Mouse (Mus musculus) left cerebral cortex, postnatal 4 days (tissue): ENCODE data around the gene Erp27. TPM values are rescaled to one million over a fixed set of nuclear protein-coding genes. Genes with fewer than 3 reads are reported as not detected.
A peak's percentile ranks its signal among the peaks of the same experiment; 100 is the strongest.

Source experiments
- DNase-seq: peaks from one replicate; pipeline ENCODE4 v3.0.0-alpha.2; 2022
- intact Hi-C: fragments of 180-260 bp; cut with DNase I; formaldehyde crosslinking; loops from one replicate; pipeline ENCODE4 v1.15.1; 2025
- total RNA-seq, 2 experiments: library from RNA; stranded (reverse); gene quantifications; 2 replicates each; pipeline ENCODE4 v1.2.3; 2021

Gene Erp27
- total RNA-seq, 2 experiments from 2014 or later, result 0.56 to 0.64 TPM

- no peak for DNase-seq
- intact Hi-C loops, result loop anchor here (5.0 kb wide), 1 partner anchor 34 kb away; no protein-coding TSS in a partner anchor
Observed at GRCm38 (mm10) chr6:136883431-136883915, 38.5 kb downstream of the Erp27 start.

DNA sequence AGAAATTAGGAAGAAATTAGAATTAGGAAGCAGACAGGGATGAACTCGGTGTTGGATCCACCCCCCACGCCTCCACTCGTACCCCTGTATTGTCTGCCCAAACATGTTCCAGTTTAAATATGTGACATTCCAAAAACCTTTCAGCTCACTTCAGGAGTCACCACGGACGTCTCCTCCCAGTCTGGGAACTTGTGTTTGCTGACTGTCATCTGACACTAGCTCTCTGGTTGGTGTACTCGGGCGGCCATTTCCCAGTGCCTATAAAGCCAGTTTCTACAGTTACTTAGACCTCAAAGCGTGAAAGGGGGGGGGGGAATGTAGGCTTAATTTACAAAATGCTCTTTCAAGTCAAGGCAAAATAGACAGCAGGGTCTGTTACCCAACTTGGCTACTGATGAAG lies 40.3 kb downstream of the Erp27 start:
- no peak for DNase-seq
- intact Hi-C loops, result loop anchor here (5.0 kb wide), 1 partner anchor 36 kb away; no protein-coding TSS in a partner anchor

GRCm38 (mm10) chr6:136875670-136876069 lies 46.3 kb downstream of the Erp27 start, which contains the start of gene Mgp:
Gene Mgp (minus strand): TSS chr6:136875823.
- DNase-seq, result no peak
- intact Hi-C loops, result no loop called here

DNA sequence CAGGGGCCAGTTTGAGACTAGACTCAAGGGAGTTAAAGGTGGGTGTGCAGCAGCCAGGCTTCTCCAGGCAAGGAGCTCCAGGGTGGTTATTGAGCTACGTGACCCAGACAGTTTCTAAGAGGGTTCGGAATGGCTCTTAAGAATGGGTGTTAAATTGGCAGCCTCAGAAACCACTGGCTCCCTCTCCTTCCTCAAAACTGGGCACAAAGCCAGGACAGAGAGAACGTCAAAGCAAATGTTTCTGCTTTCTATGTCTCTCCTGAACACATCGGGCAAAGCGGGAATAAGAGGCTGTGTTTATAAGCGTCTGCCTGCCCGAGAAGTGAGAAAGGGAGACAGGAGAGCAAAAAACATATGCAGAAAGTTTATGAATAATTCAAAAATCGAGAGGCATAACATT lies 47.4 kb downstream of the Erp27 start:
- DNase-seq, result peak; percentile 13
- intact Hi-C loops, result no loop called here

- intact Hi-C loops, result loop anchor here (10.0 kb wide), 1 partner anchor 306 kb away; the partner anchor contains the start of gene Rerg
- no peak for DNase-seq
Observed at GRCm38 (mm10) chr6:136868921-136869320, 53.1 kb downstream of the Erp27 start.

DNA sequence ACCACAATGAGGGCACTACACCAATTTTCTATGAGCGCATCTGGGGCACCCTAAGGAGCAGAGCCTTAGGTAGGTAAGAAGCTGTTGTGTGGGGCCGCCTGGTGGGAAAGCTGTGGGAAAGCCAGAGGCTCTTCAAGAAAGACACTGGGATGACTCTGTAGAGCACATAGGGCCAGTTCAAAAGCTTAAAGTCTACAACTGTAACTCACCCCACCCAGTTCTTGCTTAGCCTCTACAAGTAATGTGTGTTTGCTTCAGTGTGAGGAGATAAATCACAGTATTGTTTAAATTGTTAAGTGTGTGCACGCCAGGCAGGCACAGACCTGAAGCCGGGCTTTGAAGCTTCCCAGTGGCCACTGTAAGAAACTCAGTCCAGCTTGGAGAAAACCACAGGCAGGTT lies 55.8 kb downstream of the Erp27 start:
- intact Hi-C loops, result loop anchor here (10.0 kb wide), 1 partner anchor 309 kb away; the partner anchor contains the start of gene Rerg

GRCm38 (mm10) chr6:136865360-136865759 lies 56.6 kb downstream of the Erp27 start:
- DNase-seq, result no peak
- intact Hi-C loops, result loop anchor here (10.0 kb wide), 1 partner anchor 309 kb away; the partner anchor contains the start of gene Rerg

More for the DNA sequence above, 55.8 kb downstream of the Erp27 start:
- DNase-seq, result no peak

DNA sequence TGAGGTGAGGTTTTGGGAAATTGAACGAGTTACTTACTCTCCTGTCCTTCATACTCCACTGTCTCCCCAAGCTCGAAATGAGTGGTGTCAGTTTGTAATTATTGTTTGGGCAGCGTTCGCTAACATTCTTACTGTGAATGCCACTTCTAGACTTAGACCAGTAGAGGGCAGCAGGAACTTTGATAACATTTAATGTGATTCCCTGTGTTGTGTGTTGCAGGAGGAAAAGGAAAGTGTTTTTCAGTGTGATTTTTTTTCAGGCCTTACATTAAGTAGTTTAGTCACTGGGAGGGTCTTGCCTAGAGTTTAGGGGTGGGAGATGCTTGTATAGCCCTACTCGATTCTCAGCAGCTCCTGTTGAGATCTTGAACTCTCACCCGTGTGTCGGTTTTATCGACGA lies 61.0 kb downstream of the Erp27 start:
- intact Hi-C loops, result loop anchor here (2.0 to 10.0 kb wide), 3 partner anchors 60 to 314 kb away; partner anchors contain the start of gene Rerg
- no peak for DNase-seq

- DNase-seq, result no peak
- intact Hi-C loops, result no loop called here
Observed at GRCm38 (mm10) chr6:136858420-136858819, 63.6 kb downstream of the Erp27 start.

GRCm38 (mm10) chr6:136857873-136858260 lies 64.1 kb downstream of the Erp27 start:
- DNase-seq, result no peak

More at GRCm38 (mm10) chr6:136857873-136858260, 64.1 kb downstream of the Erp27 start:
- intact Hi-C loops, result no loop called here

Other genes with a start within 250 kb of the Erp27 start
- under 1 TPM; 0.14 to 0.22 TPM for gene Gucy2c, start 140.4 kb downstream of the Erp27 start, total RNA-seq
- 10 to 100 TPM; 21.6 to 22.7 TPM for gene Hist4h4, start 117.8 kb downstream of the Erp27 start, total RNA-seq
- 10 to 100 TPM; 49.9 to 51.7 TPM for gene H2afj, start 113.9 kb downstream of the Erp27 start, total RNA-seq
- gene BC049715, start 94.6 kb downstream of the Erp27 start, total RNA-seq, result 1 to 10 TPM; 2.0 to 2.6 TPM
- 100 to 1,000 TPM in 1 of 2 experiments, 10 to 100 TPM in 1; 97.6 to 104 TPM for gene Wbp11, start 93.9 kb downstream of the Erp27 start, total RNA-seq
- 1 to 10 TPM; 2.3 to 3.2 TPM for gene Smco3, start 86.7 kb downstream of the Erp27 start, total RNA-seq
- not detected for gene Art4, start 64.4 kb downstream of the Erp27 start, total RNA-seq
- 10 to 100 TPM; 16.3 to 19.2 TPM for gene Mgp, start 46.4 kb downstream of the Erp27 start, total RNA-seq
- 1 to 10 TPM in 1 of 2 experiments, under 1 TPM in 1; 0.50 to 1.0 TPM for gene Pde6h, start 1.7 kb upstream of the Erp27 start, total RNA-seq
- 10 to 100 TPM; 24.4 to 28.9 TPM for gene Arhgdib, start 19.7 kb upstream of the Erp27 start, total RNA-seq
- 10 to 100 TPM in 1 of 2 experiments, 1 to 10 TPM in 1; 9.2 to 11.0 TPM for gene Rerg, start 248.3 kb upstream of the Erp27 start, total RNA-seq